Mouse (Mus musculus) heart, postnatal 0 days (tissue): ENCODE data around the gene Lhfpl2.

Experiments used
- CTCF ChIP-seq: IDR thresholded peaks from 2 replicates; pipeline ENCODE4 v1.5.1; 2016; ENCODE audit warnings: antibody characterized with exemption, control low read depth, low read depth
- EP300 ChIP-seq: IDR thresholded peaks from 2 replicates; pipeline ENCODE4 v1.6.1; 2016; ENCODE audit warnings: antibody characterized with exemption, low read depth

DNA sequence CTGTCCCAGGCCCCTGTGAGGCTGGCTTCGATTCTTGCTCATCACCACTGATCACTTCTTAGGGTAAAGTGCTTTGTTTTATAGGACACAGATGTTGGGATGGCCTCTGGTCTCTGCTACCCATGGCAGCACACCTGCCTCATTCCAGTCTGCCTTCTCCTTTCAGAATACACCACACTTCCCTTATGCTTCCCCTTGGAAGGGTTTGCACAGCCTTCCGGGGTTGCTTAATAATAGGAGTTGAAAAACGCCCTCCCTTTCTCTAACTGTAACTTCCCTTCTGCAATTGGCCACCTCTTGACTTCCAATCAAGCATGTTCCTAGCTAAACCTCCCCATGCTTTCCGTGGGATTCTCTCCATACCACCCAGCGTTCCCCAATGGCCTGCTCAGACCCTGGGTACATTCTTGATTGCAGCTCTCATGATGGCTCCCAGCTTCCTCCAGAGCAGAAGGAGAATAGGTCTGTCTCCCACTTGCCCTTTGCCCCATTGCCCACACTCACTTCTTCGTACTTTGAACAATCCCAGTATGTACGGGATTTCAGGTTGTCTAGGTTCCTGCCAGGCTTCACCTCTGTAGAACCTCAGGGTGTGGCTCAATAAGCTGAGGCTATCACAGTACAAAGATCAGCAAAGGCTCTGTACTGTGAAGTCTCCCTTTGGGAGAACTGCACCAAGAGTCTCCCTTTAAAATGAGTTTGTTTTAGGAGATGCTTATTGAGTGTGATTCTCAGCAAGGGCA lies 102.1 kb downstream of the Lhfpl2 start:
- TF ChIP-seq CTCF, result no peak
- TF ChIP-seq EP300, result no peak
